15 mouse cellular contexts compared by ENCODE assay signal in genomic region chr16:53242126-53242537, GRCm38 (mm10).
DNase-seq lines count a peak whose midpoint lies in the region; ATAC-seq lines count a peak whose summit lies in the region.
"Had no signal": no experiment of that assay in that cellular context is flagged by ENCODE, and none has a peak within 500 bp of the region (broad histone marks: within the 10 kb centered on the region; RNA-seq: fewer than 3 reads in every experiment).

No protein-coding gene starts in this region.

- WGBS in lung, embryonic 16.5 days = 52% methylated on average over 3 of the region's 3 CpGs
- WGBS in stomach, embryonic 15.5 days = 63% methylated on average over 3 of the region's 3 CpGs

- no peak for DNase-seq in lung, postnatal 14 days
- peak; percentile 9 to 10 for DNase-seq in urinary bladder, postnatal 36 days (ENCODE audit: low spot score in 2 of 2)
- DNase-seq in urinary bladder, postnatal 4 days (ENCODE audit: low spot score in 2 of 2) = no peak
- DNase-seq: adrenal gland, adult 2 months; adrenal gland, postnatal 25 days; cerebellum, adult 2 months; cerebellum, postnatal 10 days; gastrocnemius, postnatal 36 days; heart, adult 11 months; heart, postnatal 36 days had no signal

- H3K4me1 ChIP-seq in lung, embryonic 16.5 days (replicated peaks; ENCODE audit: control insufficient read depth, insufficient read depth, low read length) = no peaks in the 10 kb centered on the region
- H3K4me1 ChIP-seq in stomach, embryonic 15.5 days = no peaks in the 10 kb centered on the region
- H3K4me1 ChIP-seq: forebrain, embryonic 15.5 days; heart, embryonic 13.5 days had no signal

- H3K27me3 ChIP-seq in lung, embryonic 16.5 days (ENCODE audit: control insufficient read depth, insufficient read depth, low read depth, low read length) = no peaks in the 10 kb centered on the region
- H3K27me3 ChIP-seq in stomach, embryonic 15.5 days (replicated peaks) = no peaks in the 10 kb centered on the region
- H3K27me3 ChIP-seq: forebrain, embryonic 15.5 days; heart, embryonic 13.5 days had no signal

- H3K4me3 ChIP-seq in lung, embryonic 16.5 days (ENCODE audit: low read length) = no peak overlapping the region
- H3K4me3 ChIP-seq in stomach, embryonic 15.5 days (replicated peaks) = no peak overlapping the region
- H3K4me3 ChIP-seq: forebrain, embryonic 15.5 days; heart, embryonic 13.5 days had no signal

- ATAC-seq in lung, embryonic 16.5 days (ENCODE audit: low read depth) = peak; percentile 71
- ATAC-seq in stomach, embryonic 15.5 days (ENCODE audit: insufficient read depth, low FRiP score, low read depth) = peak; percentile 66
- no peak for ATAC-seq in megakaryocyte, adult 5-6 weeks (ENCODE audit: poor library complexity, severe bottlenecking)
- ATAC-seq: forebrain, embryonic 15.5 days had no signal

- no peaks in the 10 kb centered on the region for H3K36me3 ChIP-seq in lung, embryonic 16.5 days (ENCODE audit: control insufficient read depth, insufficient read depth, low read length)
- H3K36me3 ChIP-seq in stomach, embryonic 15.5 days = no peaks in the 10 kb centered on the region
- H3K36me3 ChIP-seq: forebrain, embryonic 15.5 days; heart, embryonic 13.5 days had no signal

- 0 out of 2 replicates have a peak overlapping the region, but pooled peaks have one; percentile 12 for H3K27ac ChIP-seq in lung, embryonic 16.5 days (ENCODE audit: low read length)
- H3K27ac ChIP-seq in stomach, embryonic 15.5 days = no peak overlapping the region
- H3K27ac ChIP-seq: forebrain, embryonic 15.5 days; heart, embryonic 13.5 days had no signal

- H3K9me3 ChIP-seq in lung, embryonic 16.5 days (ENCODE audit: control insufficient read depth, low read length) = no peaks in the 10 kb centered on the region
- H3K9me3 ChIP-seq in stomach, embryonic 15.5 days = no peaks in the 10 kb centered on the region
- H3K9me3 ChIP-seq: forebrain, embryonic 15.5 days; heart, embryonic 13.5 days had no signal

- no peak overlapping the region for H3K4me2 ChIP-seq in lung, embryonic 16.5 days (ENCODE audit: low read depth, low read length)
- no peak overlapping the region for H3K4me2 ChIP-seq in stomach, embryonic 15.5 days
- H3K4me2 ChIP-seq: forebrain, embryonic 15.5 days; heart, embryonic 13.5 days had no signal

- H3K9ac ChIP-seq in lung, embryonic 16.5 days (ENCODE audit: low read length) = no peak overlapping the region
- no peak overlapping the region for H3K9ac ChIP-seq in stomach, embryonic 15.5 days
- H3K9ac ChIP-seq: forebrain, embryonic 15.5 days; heart, embryonic 13.5 days had no signal

Comparison
In these comparisons a context has a peak if more than half of its experiments do, and no peak if none do; other contexts are left out.
1. DNase-seq: peak in urinary bladder, postnatal 36 days (2 of 2); none in lung, postnatal 14 days (single experiment) and urinary bladder, postnatal 4 days (0 of 2).